Mouse (Mus musculus): ENCODE measurements around the gene Rcc1. TPM values are rescaled to one million over a fixed set of nuclear protein-coding genes. Genes with fewer than 3 reads are reported as not detected.
"Not testable (repeated sequence)": the region's sequence is repeated elsewhere in the genome, so short reads cannot be mapped to it uniquely, and the experiment has no call there.

The Rcc1 gene
- total RNA-seq, 1 experiment from 2014 or later: 46.6 TPM

- ATAC-seq (replicated peaks; ENCODE audit: low read depth, poor library complexity, severe bottlenecking): no peak
These were observed 61.6 kb downstream of the Rcc1 start for GRCm38 (mm10) chr4:132291624-132292335.

DNA sequence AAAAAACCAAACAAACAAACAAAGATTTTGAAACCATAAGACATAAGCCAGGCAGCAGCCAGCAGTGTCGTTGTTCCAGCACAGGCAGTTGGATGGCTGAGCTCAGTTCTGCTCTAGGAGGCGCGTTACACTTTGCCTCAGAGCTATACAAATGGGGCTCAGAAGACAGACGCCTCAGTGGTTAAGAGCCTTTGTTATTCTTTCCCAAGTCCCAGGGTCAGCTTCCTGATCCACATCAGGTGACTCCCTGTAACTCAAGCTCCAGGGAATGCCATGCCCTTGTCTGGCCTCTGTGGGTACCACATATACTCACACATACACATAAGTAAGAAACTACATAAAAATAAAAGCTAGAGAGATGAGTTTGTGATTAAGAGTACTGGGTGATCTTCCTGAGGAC lies 62.3 kb downstream of the Rcc1 start:
- ATAC-seq (replicated peaks; ENCODE audit: low read depth, poor library complexity, severe bottlenecking): no peak

DNA sequence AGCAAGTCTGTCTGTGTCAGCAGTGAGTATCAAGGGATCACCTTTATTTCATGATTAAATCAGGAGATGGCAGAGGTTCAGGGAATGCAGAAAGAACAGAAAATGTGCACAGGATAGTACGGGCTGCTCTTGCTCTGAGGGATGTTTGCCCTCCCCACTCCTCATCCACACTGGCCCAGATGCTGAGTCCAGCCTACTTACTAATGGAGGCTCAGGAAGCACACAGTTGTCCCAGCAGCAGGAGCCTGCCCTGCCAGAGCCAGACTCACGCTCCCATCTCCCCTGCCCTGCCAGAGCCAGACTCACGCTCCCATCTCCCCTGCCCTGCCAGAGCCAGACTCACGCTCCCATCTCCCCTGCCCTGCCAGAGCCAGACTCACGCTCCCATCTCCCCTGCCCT lies 64.6 kb downstream of the Rcc1 start:
- ATAC-seq (replicated peaks; ENCODE audit: low read depth, poor library complexity, severe bottlenecking): not testable (repeated sequence)

Other genes with a start within 250 kb of the Rcc1 start
- not detected in 2 replicates for gene Oprd1, start 209.1 kb downstream of the Rcc1 start, total RNA-seq (2017)
- 61.5 and 70.9 TPM in 2 replicates for gene Ythdf2, start 141.3 kb downstream of the Rcc1 start, total RNA-seq (2017)
- gene Gmeb1, start 92.0 kb downstream of the Rcc1 start, total RNA-seq (2017): 23.2 and 26.9 TPM in 2 replicates
- 30.2 and 45.8 TPM in 2 replicates for gene Taf12, start 79.2 kb downstream of the Rcc1 start, total RNA-seq (2017)
- gene Rab42, start 50.2 kb downstream of the Rcc1 start, total RNA-seq (2017): not detected in 2 replicates
- gene Trnau1ap, start 24.1 kb downstream of the Rcc1 start, total RNA-seq (2017): 23.9 and 43.7 TPM in 2 replicates
- gene Phactr4, start 68.9 kb upstream of the Rcc1 start, total RNA-seq (2017): 15.0 and 17.9 TPM in 2 replicates
- gene Med18, start 110.3 kb upstream of the Rcc1 start, total RNA-seq (2017): 16.4 and 17.8 TPM in 2 replicates
- gene Sesn2, start 156.9 kb upstream of the Rcc1 start, total RNA-seq (2017): 1.6 and 3.2 TPM in 2 replicates
- gene Atpif1, start 180.1 kb upstream of the Rcc1 start, total RNA-seq (2017): 1,728 and 2,046 TPM in 2 replicates
- 412 and 457 TPM in 2 replicates for gene Dnajc8, start 181.9 kb upstream of the Rcc1 start, total RNA-seq (2017)
- gene Ptafr, start 210.5 kb upstream of the Rcc1 start, total RNA-seq (2017): 2.1 TPM in 2 replicates